Mouse (Mus musculus): ENCODE measurements around the gene Bahcc1. TPM values are rescaled to one million over a fixed set of nuclear protein-coding genes. Genes with fewer than 3 reads are reported as not detected.

The Bahcc1 gene
- 10 to 100 TPM; 19.7 to 20.6 TPM for total RNA-seq (2021)

GRCm38 (mm10) chr11:120232230-120233097, at the start of gene Bahcc1:
TSS of gene Bahcc1 (plus strand) at chr11:120232947.
- intact Hi-C loops (cut with DNase I) = loop anchor here (1.0 to 2.0 kb wide), 2 partner anchors 43 to 116 kb away; partner anchors contain the start of gene Actg1
- DNase-seq (ENCODE audit: extremely low spot score in 1 of 2, low spot score in 2 of 2) = peak; percentile 100

- intact Hi-C loops (cut with DNase I) = no loop called here
- DNase-seq (ENCODE audit: extremely low spot score in 1 of 2, low spot score in 2 of 2) = no peak
Measured at GRCm38 (mm10) chr11:120183180-120183579, 49.6 kb upstream of the Bahcc1 start.

DNA sequence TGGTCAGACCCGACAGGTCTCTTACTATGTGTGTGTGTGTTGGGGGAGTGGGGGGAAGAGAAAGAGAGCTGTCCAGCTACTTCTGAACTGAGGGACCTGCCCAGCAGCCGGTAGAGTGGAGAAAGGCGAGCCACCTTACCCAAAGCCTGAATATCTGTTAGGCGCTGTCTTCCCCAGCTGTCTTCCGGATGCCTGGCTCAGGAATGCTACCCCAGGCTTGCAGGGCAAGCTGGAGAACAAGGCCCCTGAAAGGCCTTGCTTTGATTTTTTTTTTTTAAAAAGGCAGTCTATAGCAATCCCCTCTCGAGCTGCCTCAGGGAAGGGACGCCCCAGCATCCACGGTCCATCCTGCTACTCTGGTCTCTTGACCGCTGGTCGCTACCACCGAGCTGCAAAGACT, 49.0 kb upstream of the Bahcc1 start:
- no peak for DNase-seq (ENCODE audit: extremely low spot score in 1 of 2, low spot score in 2 of 2)
- intact Hi-C loops (cut with DNase I) = no loop called here

- DNase-seq (ENCODE audit: extremely low spot score in 1 of 2, low spot score in 2 of 2) = no peak
- intact Hi-C loops (cut with DNase I) = loop anchor here (5.0 kb wide), 2 partner anchors 123 to 163 kb away; partner anchors contain the start of gene Actg1
Measured at GRCm38 (mm10) chr11:120184371-120185315, 48.1 kb upstream of the Bahcc1 start.

DNA sequence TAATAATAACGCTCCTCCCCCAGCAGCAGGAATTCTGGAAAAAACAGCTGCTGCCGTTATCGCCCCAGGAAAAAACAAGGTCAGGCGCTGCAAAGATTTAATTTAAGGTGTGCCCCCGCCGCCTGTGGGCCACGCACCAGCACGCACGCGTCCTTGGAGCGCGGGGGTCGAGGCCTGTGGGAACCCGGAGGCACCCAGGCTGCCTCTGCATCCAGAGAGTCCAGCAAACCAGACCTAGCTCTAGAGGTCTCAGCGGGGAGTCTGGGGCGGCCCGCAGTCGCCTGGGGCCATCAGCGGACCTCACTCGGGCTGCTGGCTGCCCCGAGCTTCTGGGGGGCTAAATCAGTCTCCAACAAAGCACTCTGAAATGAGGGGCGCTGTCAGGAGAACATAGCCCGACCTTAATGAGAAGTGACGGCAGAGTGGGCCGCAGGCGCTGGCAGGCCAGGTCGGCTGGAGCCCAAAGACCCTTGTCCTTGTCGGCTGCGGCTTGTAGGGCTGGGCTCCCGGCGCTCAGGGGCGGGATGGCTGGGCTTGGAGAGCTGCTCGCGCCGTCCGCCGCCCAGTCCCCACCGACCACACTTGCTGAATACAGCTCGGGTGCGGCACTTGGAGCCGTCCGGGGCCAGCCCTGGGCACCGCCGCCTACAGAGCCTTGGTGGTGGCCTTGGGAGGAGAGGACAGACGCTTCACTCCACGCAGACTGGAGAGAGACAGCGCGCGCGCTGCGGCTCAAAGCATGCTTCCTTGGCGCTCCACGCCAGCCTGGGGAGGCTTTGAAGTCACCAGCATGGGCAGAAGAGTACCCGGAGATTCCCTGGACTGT, 47.2 kb upstream of the Bahcc1 start:
- intact Hi-C loops (cut with DNase I) = loop anchor here (5.0 kb wide), 2 partner anchors 122 to 162 kb away; partner anchors contain the start of gene Actg1
- peak in 1 of 2 experiments; percentile 65 for DNase-seq (ENCODE audit: extremely low spot score in 1 of 2, low spot score in 2 of 2)

- intact Hi-C loops (cut with DNase I) = loop anchor here (5.0 kb wide), 2 partner anchors 121 to 161 kb away; partner anchors contain the start of gene Actg1
Measured at GRCm38 (mm10) chr11:120186145-120186740, 46.5 kb upstream of the Bahcc1 start.

GRCm38 (mm10) chr11:120186821-120187235, 45.9 kb upstream of the Bahcc1 start:
- peak in 1 of 2 experiments; percentile 65 for DNase-seq (ENCODE audit: extremely low spot score in 1 of 2, low spot score in 2 of 2)
- intact Hi-C loops (cut with DNase I) = loop anchor here (5.0 kb wide), 2 partner anchors 120 to 160 kb away; partner anchors contain the start of gene Actg1

More at GRCm38 (mm10) chr11:120186145-120186740, 46.5 kb upstream of the Bahcc1 start:
- no peak for DNase-seq (ENCODE audit: extremely low spot score in 1 of 2, low spot score in 2 of 2)

- intact Hi-C loops (cut with DNase I) = loop anchor here (5.0 kb wide), 2 partner anchors 120 to 160 kb away; partner anchors contain the start of gene Actg1
- peak in 1 of 2 experiments; percentile 56 for DNase-seq (ENCODE audit: extremely low spot score in 1 of 2, low spot score in 2 of 2)
Measured at GRCm38 (mm10) chr11:120187236-120188101, 45.3 kb upstream of the Bahcc1 start.

- intact Hi-C loops (cut with DNase I) = loop anchor here (5.0 kb wide), 2 partner anchors 119 to 159 kb away; partner anchors contain the start of gene Actg1
- peak in 1 of 2 experiments; percentile 62 for DNase-seq (ENCODE audit: extremely low spot score in 1 of 2, low spot score in 2 of 2)
Measured at GRCm38 (mm10) chr11:120188102-120188480, 44.7 kb upstream of the Bahcc1 start.

DNA sequence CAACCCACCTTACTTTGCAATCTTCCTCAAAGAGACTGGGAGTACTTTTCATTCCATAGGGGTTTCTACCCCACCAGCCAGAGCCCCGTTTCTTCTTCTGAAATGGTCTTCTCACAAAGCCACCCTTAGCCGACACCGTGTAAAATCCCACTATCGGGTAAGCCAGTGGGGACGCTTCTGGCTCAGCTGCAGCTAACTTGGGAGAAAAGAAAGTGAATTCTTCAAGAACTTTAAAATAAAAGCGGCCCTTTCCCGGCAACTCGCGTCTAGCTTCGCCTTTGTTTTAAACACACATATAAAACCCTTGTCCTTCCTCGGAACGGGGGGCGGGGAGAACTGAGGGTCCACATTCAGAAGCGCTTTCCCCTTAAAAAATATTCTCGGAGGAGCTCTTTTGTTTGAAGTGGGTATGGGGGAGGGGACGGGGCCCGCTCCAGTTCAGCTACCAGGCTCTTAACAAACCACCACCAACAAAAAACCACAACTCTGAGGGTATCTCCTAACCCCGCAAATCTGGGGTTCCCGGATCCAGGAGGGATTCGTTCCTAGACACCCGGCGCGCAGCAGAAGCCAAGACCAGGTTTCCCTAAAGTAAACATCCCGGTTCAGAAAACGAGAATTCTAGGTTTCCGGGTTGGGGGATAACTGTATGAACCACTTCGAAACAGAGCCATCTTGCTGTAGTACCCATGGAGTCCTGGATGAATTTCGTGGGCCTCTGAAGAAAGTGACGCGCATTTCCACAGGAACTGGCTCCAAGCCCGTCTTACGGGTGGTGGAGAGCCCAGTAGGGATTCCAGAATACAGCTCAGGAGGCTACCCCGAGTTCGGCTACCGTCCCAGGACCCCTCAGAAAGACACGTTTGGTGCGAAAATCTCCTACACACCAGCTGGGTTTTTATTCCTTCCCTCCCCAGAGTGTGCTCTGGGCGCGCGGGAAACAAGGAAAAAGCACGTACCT, 44.0 kb upstream of the Bahcc1 start:
- intact Hi-C loops (cut with DNase I) = loop anchor here (1.0 to 5.0 kb wide), 3 partner anchors 45 to 159 kb away; partner anchors contain the start of gene Actg1
- DNase-seq (ENCODE audit: extremely low spot score in 1 of 2, low spot score in 2 of 2) = peak in 1 of 2 experiments; percentile 73

- intact Hi-C loops (cut with DNase I) = loop anchor here (1.0 to 5.0 kb wide), 3 partner anchors 44 to 158 kb away; partner anchors contain the start of gene Actg1
- DNase-seq (ENCODE audit: extremely low spot score in 1 of 2, low spot score in 2 of 2) = peak; percentile 99 to 100
Measured at GRCm38 (mm10) chr11:120189459-120190312, 43.1 kb upstream of the Bahcc1 start.

DNA sequence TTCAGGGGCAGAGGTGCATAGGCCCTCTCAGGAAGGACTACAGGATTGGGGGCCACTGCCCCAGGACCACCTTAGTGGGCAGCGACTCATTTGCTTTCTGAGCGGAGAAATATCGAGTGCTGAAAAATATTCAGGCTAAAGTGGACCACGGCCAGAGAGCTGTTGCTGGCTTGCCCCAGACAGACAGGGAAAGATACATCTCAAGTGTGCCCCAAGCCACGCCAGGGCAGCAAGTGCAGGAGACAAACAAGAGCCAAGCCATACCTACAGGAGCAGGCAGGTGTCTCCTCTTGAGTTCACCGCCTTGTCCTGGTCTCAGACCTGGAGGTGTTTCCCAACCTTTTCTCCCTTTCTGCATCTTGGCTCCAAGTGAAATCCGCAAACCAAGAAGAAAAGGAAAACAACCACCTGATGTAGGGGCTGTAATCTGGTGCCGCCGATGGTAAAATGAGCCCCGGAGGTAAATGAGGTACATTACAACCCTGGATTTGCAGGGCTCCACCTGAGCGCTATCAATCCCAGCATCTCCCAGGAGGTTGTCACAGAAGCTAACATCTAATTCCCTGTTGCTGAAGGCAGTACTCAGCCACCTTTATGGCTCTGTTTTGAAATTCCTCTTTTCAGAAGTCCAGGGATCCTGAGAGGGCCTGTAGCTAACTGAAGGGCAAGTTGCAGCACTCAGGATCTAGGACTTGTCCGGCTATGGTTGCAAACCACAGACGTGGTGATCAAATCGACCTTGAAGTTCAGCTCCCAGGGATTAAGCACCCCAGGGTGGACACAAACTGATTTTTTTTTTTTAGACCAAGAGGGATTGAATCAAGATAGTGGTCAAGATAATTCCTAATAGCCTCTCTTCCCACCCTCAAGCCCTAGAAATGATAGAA, 42.0 kb upstream of the Bahcc1 start:
- intact Hi-C loops (cut with DNase I) = no loop called here
- DNase-seq (ENCODE audit: extremely low spot score in 1 of 2, low spot score in 2 of 2) = peak in 1 of 2 experiments; percentile 22

- intact Hi-C loops (cut with DNase I) = no loop called here
- no peak for DNase-seq (ENCODE audit: extremely low spot score in 1 of 2, low spot score in 2 of 2)
Measured at GRCm38 (mm10) chr11:120198831-120199230, 33.9 kb upstream of the Bahcc1 start.

GRCm38 (mm10) chr11:120199766-120200165, 33.0 kb upstream of the Bahcc1 start:
- DNase-seq (ENCODE audit: extremely low spot score in 1 of 2, low spot score in 2 of 2) = no peak
- intact Hi-C loops (cut with DNase I) = no loop called here
